Mouse (Mus musculus) kidney, adult 18-20 months (tissue): Measurements from ENCODE around the gene Cpne1.
"Not testable (repeated sequence)": the region's sequence is repeated elsewhere in the genome, so short reads cannot be mapped to it uniquely, and the experiment has no call there.

Experiments
- DNase-seq: peaks from one replicate; pipeline ENCODE4 v3.0.0; 2021

The Cpne1 gene

DNA sequence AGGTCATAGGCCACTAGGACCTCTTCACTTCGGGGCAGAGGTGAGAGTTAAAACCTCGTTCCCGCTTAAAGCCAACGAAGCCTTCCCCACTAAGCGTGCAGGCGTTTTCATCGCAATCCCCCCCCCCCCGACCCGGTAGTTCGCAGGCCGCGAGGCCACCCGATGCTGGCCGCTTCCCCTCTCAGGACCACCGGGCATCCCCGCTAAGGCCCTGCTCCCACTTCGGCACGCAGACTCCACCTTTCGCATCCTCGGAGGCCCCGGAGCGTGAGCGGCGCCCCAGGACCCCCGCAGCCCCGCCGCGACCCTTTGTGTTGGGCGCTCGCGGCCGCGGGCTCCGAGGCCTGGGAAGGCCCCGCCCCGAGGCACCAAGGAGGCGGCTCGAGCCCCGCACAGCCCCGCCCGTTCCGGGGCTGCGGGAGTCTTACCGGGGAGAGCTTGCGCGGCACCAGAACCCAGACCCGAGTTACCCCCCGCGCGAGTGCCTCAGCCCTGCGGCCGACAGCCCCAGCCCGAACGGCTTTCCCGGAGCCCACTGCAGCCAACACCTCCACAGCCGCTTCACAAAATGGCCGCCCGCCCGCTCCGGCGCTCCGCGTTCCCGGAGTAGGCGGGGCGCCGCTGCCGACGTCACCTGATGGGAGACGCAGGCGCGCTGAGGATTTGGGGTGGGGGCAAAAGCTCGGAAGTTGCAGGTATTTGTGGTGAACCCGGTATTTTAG, at the start of gene Cpne1, which contains the start of gene Rbm12:
Gene Cpne1 (minus strand): TSS at position 608 of the 722 bp plus-strand sequence.
Gene Rbm12 (minus strand): TSS at position 621 of the 722 bp plus-strand sequence.
- peak; percentile 95 for DNase-seq

- DNase-seq: no peak
These were observed 39.8 kb upstream of the Cpne1 start for GRCm38 (mm10) chr2:156151538-156151937.

DNA sequence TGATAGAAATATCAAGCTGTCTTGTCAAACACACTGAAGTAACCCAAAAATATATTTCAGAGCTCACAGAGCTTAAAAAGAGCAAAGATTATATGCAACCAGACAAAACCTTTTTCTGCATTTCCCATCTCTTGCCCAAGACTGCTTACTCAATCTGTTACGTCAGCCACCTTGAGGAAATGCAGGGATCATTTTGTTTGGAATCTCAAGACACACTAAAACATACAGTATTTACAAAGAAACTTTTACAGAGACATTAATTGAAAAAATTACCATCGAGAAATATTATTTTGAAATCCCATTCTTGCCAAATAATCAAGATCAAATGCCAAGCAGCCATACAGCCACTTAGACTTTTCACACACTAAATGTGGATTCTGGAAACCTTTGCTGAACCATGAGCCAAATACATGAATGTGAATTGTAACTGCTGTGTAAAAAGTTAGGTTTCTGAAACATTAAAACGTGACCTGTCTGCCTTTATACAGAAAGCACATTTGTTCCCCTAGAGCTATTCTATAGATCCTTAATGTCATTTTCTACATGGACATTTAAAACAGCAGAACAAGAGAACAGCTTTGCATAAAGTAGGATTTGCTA, 35.7 kb upstream of the Cpne1 start:
- DNase-seq: no peak

DNA sequence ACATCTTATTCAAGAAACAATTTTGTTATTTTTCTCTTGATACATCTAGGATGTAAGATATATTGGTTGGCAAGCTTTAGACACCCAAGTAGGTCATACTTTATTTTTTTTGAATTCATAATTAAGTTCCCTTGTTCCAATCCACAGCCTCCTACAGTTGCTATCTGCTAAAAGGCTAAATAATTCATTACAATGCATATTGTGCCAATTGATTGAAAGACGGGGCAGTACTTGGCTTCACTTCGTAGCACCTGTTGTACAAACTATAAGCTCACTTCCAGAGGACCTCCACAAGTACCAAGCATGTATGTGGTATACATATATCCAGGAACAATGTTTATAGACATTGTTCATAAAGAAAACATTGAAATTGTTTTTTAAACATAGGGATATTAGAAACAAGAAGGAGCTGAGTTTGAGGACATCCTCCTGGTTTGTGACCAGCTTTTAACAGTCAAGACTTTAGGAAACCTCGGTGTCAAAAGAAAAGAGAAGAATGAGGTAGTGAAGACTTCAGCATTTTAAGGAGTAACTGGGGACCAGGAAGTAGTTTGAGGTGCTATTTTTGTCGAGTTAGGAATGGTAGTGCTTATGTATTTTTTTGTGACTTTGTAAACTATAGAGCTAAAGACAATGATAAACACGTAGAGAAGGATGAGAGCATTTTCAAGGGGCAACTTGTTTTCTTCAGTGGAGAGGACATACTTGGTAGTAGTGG, 34.7 kb upstream of the Cpne1 start:
- DNase-seq: no peak

GRCm38 (mm10) chr2:156145486-156146130, 33.8 kb upstream of the Cpne1 start:
- DNase-seq: no peak

- peak; percentile 92 for DNase-seq
These were observed 32.4 kb upstream of the Cpne1 start, which contains the start of the genes Romo1 and Nfs1 for GRCm38 (mm10) chr2:156143953-156144724. Romo1 (plus strand) TSS chr2:156144039. Nfs1 (minus strand) TSS chr2:156144186.

- no peak for DNase-seq
These were observed 31.6 kb upstream of the Cpne1 start for GRCm38 (mm10) chr2:156143367-156143766.

DNA sequence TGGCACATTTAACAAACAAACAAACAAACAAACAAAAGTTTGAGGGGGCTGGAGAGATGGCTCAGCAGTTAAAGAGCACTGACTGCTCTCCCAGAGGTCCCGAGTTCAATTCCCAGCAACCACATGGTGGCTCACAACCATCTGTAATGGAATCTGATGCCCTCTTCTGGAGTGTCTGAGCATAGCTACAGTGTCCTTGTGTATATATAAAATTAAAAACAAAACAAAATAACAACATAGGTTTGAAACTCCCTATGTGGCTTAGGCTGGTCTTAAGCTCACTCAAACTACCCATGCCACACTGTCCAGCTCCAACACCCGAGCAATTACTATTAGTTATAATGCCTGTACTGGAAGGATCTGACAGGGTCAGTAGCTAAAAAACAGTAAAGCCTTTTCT, 31.1 kb upstream of the Cpne1 start:
- DNase-seq: no peak

DNA sequence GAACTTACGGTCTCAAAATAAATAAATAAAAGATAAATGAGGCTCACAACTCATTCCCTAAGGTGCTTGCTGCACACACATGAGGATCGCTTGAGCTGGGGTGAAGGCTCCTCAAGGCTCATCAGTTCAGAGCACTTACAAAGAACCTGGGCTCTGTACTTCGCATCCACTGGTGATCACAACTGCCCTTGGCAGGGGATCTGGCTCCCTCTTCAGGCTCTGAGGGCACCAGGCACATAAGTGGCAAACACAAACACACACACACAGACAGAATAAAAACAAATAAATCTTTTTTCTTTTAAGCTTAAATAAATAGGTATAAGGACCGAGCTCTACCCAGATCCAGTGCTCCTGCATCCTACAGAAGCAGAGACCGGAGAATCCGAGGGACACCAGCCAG, 23.9 kb upstream of the Cpne1 start:
- no peak for DNase-seq

GRCm38 (mm10) chr2:156134161-156134560, 22.4 kb upstream of the Cpne1 start:
- DNase-seq: no peak

- no peak for DNase-seq
These were observed 15.2 kb upstream of the Cpne1 start, which contains the start of gene Gm28036 for GRCm38 (mm10) chr2:156126992-156127391. Gm28036 (minus strand) TSS chr2:156127092.

GRCm38 (mm10) chr2:156123731-156124130, 12.0 kb upstream of the Cpne1 start:
- DNase-seq: no peak

GRCm38 (mm10) chr2:156119566-156119965, 7.8 kb upstream of the Cpne1 start:
- DNase-seq: no peak

- not testable (repeated sequence) for DNase-seq
These were observed 287 bp upstream of the Cpne1 start for GRCm38 (mm10) chr2:156112080-156112423.

DNA sequence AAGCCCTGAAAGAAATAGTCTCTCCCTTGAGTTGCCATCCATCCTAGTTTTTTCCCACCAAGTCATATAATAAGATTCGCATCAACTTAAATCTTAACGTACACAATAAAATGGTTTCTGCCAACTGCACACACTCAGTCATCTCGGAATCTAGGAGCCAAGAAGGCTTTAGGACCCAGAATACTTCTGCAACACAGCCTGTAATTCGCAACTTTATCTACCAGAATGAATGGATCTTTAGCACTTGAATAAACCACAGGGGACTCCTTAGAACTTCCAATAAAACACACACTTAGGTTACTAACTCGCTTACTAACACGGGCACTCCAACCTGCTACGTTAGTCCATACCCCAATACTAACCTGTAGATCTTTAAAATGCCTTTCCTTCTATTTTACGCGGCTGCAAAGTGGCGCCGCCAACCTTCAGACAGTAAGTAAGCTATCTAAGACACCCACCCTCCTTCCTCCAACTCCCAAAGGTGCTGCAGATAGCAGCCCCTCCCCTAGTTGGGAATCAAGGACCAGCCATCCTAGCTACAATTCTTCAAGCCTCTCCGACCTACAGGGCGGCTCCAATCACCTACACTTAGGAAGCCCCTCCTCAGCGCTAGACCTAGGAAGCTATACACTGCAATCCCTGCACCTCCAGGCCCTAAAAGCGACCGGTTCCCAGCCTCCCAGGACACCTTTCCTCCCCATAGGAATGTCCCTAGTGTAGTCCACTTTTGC, 973 bp downstream of the Cpne1 start:
- DNase-seq: peak; percentile 22

GRCm38 (mm10) chr2:156091926-156092325, 19.8 kb downstream of the Cpne1 start:
- no peak for DNase-seq

GRCm38 (mm10) chr2:156089799-156090198, 22.0 kb downstream of the Cpne1 start:
- no peak for DNase-seq

GRCm38 (mm10) chr2:156087391-156088110, 24.2 kb downstream of the Cpne1 start:
- DNase-seq: no peak

DNA sequence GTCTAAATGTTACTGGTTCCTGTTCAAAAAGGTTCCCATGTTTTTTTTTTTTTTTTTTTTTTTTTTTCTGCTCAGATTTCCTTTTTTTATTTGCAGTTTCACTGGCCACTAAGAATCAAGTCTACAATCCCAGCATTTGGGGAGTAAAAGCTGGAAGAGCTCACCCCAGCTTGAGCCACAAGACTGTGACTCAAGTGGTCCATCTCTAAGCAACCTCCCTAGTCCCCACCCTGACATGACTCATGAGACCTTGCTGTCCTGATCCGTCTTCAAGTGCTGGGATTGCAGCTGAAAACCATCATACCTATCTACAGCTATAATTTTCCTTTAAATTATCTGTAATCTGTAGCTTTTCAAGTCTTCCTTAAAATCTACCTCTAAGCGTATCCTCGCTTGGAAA, 27.2 kb downstream of the Cpne1 start:
- no peak for DNase-seq

DNA sequence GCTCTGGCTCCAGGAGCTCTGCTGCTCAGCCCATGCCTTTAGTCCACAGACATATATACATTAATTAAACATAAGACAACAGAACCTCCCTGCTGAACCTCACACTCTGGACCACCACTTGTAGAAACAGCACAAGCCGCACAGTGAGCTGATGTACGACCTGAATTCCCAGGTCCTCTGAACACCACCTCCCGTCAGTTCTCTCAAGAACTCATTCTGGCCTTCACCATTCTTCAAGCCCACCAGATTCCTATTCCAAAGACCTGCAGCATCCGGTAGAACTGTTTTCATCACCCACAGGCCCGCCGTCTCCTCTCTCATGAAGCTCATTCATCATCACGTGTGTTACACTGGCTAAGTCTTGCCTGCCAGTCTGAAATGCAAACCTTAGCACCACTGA, 31.4 kb downstream of the Cpne1 start:
- DNase-seq: no peak

- DNase-seq: no peak
These were observed 32.1 kb downstream of the Cpne1 start for GRCm38 (mm10) chr2:156079674-156080073.
